Mouse (Mus musculus): Measurements from ENCODE around the gene Polr2g. TPM values are rescaled to one million over a fixed set of nuclear protein-coding genes. Genes with fewer than 3 reads are reported as not detected.

Polr2g gene
- polyA plus RNA-seq, 1 experiment from 2014 or later, result 129 TPM

GRCm38 (mm10) chr19:8817001-8817400 is 18.6 kb upstream of the Polr2g start:
- H3K4me3 ChIP-seq, result peak overlapping the region; percentile 99; the same call in 1 of the 2 replicates
- H3K4me1 ChIP-seq, result peaks cover 28% of the 10 kb centered on the region
- H3K9me3 ChIP-seq, result no peaks in the 10 kb centered on the region
- H3K9ac ChIP-seq, result peak overlapping the region; percentile 69
- WGBS, result 82% methylated on average over 3 of the region's 3 CpGs
- H3K36me3 ChIP-seq, result peaks cover 52% of the 10 kb centered on the region
- H3K27me3 ChIP-seq (replicated peaks), result no peaks in the 10 kb centered on the region
- no peak overlapping the region for H3K27ac ChIP-seq (replicated peaks)
- ATAC-seq (ENCODE audit: extremely low read depth, insufficient number of reproducible peaks, low FRiP score, low TSS enrichment), result no peak
- H3K4me2 ChIP-seq, result peak overlapping the region; percentile 88

- peaks cover 23% of the 10 kb centered on the region for H3K4me1 ChIP-seq
- H3K27ac ChIP-seq (replicated peaks), result no peak overlapping the region
- H3K27me3 ChIP-seq (replicated peaks), result no peaks in the 10 kb centered on the region
- H3K9ac ChIP-seq, result peak overlapping the region; percentile 61
- WGBS, result 83% methylated on average over 11 of the region's 11 CpGs
- no peak overlapping the region for H3K4me3 ChIP-seq
- no peaks in the 10 kb centered on the region for H3K9me3 ChIP-seq
- no peak for ATAC-seq (ENCODE audit: extremely low read depth, insufficient number of reproducible peaks, low FRiP score, low TSS enrichment)
- no peak overlapping the region for H3K4me2 ChIP-seq
- H3K36me3 ChIP-seq, result peaks cover 60% of the 10 kb centered on the region
Observed at GRCm38 (mm10) chr19:8815812-8816211, 17.4 kb upstream of the Polr2g start.

DNA sequence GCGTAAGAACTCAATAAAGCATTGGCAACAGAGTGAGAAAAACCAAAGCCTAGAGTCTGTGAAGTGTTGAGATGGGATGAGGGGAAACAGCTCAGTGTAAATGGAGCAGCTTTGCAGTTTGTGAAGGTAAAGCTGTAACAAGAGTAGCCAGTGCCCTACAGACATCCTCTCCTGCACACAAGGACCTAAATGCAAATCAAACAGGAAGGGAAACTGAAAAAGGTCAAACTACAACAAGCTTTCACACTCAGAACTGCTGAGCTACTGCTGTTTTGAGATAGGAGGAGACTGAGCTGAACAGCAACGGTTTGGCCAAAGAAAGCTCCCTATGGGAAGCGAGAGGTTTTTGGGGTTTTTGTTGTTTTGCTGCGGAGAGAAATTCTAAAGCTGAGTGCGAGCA is 8.4 kb upstream of the Polr2g start:
- no peak overlapping the region for H3K9ac ChIP-seq
- ATAC-seq (ENCODE audit: extremely low read depth, insufficient number of reproducible peaks, low FRiP score, low TSS enrichment), result no peak
- no peaks in the 10 kb centered on the region for H3K9me3 ChIP-seq
- 90% methylated on average over 5 of the region's 5 CpGs for WGBS
- H3K4me1 ChIP-seq, result peaks cover 9% of the 10 kb centered on the region
- no peak overlapping the region for H3K4me3 ChIP-seq
- H3K4me2 ChIP-seq, result no peak overlapping the region
- no peaks in the 10 kb centered on the region for H3K27me3 ChIP-seq (replicated peaks)
- H3K27ac ChIP-seq (replicated peaks), result no peak overlapping the region
- peaks cover 70% of the 10 kb centered on the region for H3K36me3 ChIP-seq

- 83% methylated on average over 11 of the region's 11 CpGs for WGBS
- no peak for ATAC-seq (ENCODE audit: extremely low read depth, insufficient number of reproducible peaks, low FRiP score, low TSS enrichment)
- Histone ChIP-seq H3K27me3 (replicated peaks) (no peaks in the 10 kb centered on the region), H3K27ac (replicated peaks) (no peak overlapping the region), H3K9ac (no peak overlapping the region), H3K4me1 (peaks cover 13% of the 10 kb centered on the region), H3K4me3 (no peak overlapping the region), H3K9me3 (no peaks in the 10 kb centered on the region), H3K36me3 (peaks cover 49% of the 10 kb centered on the region), H3K4me2 (no peak overlapping the region)
Observed at GRCm38 (mm10) chr19:8803879-8804660, 5.7 kb upstream of the Polr2g start.

DNA sequence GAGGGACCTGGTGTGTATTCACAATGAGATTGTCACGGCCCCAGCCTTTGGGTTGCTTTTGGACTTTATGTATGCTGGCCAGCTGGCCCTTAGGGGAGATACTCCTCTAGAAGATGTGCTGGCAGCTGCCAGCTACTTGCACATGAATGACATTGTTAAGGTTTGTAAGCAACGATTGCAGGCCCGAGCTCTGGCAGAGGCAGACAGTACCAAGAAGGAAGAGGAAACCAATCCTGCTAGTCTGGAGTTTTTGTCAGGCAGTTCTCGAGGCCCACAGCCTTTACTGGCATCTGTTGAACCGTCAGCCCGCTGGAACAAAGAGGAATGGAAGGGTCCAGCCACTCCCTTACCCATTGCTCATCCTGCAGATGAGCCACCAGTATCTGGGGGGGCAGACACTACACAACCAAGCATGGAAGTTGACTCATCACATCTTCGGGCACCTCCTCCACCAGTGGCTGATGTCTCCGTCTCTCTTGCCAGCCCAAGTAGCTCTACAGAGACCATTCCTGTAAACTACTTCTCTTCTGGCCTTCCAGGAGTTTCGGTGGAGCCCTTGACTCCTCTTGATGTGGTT is 4.9 kb upstream of the Polr2g start:
- peak overlapping the region; percentile 84; the same call in 1 of the 2 replicates for H3K9ac ChIP-seq
- H3K4me1 ChIP-seq, result peaks cover 13% of the 10 kb centered on the region
- H3K9me3 ChIP-seq, result no peaks in the 10 kb centered on the region
- ATAC-seq (ENCODE audit: extremely low read depth, insufficient number of reproducible peaks, low FRiP score, low TSS enrichment), result no peak
- H3K4me3 ChIP-seq, result peak overlapping the region; percentile 76
- peak overlapping the region; percentile 90; the same call in 1 of the 2 replicates for H3K27ac ChIP-seq (replicated peaks)
- no peaks in the 10 kb centered on the region for H3K27me3 ChIP-seq (replicated peaks)
- H3K36me3 ChIP-seq, result peaks cover 43% of the 10 kb centered on the region
- 84% methylated on average over 9 of the region's 9 CpGs for WGBS
- peak overlapping the region; percentile 84 for H3K4me2 ChIP-seq

GRCm38 (mm10) chr19:8802130-8802821 is 3.9 kb upstream of the Polr2g start, which contains the start of gene Zbtb3:
TSS of gene Zbtb3 (plus strand) at chr19:8802555.
- Histone ChIP-seq H3K9ac (peak within 1 kb of the TSS; percentile 84), H3K4me1 (peaks cover 19% of the 10 kb centered on the region), H3K27me3 (replicated peaks) (no peaks in the 10 kb centered on the region), H3K4me2 (peak within 1 kb of the TSS; percentile 84), H3K9me3 (no peaks in the 10 kb centered on the region), H3K36me3 (peaks cover 34% of the 10 kb centered on the region), H3K27ac (replicated peaks) (peak within 1 kb of the TSS; percentile 90), H3K4me3 (peak within 1 kb of the TSS; percentile 76)
- WGBS, result under 1% methylated on average over 30 of the region's 30 CpGs
- ATAC-seq (ENCODE audit: extremely low read depth, insufficient number of reproducible peaks, low FRiP score, low TSS enrichment), result peak; percentile 97

- Histone ChIP-seq H3K9me3 (no peaks in the 10 kb centered on the region), H3K4me2 (peak overlapping the region; percentile 96), H3K9ac (peak overlapping the region; percentile 94; the same call in 1 of the 2 replicates), H3K4me3 (peak overlapping the region; percentile 93; the same call in 1 of the 2 replicates), H3K27me3 (replicated peaks) (no peaks in the 10 kb centered on the region), H3K36me3 (peaks cover 28% of the 10 kb centered on the region), H3K4me1 (peaks cover 22% of the 10 kb centered on the region), H3K27ac (replicated peaks) (no peak overlapping the region)
- no peak for ATAC-seq (ENCODE audit: extremely low read depth, insufficient number of reproducible peaks, low FRiP score, low TSS enrichment)
Observed at GRCm38 (mm10) chr19:8798947-8799315, 554 bp upstream of the Polr2g start.

DNA sequence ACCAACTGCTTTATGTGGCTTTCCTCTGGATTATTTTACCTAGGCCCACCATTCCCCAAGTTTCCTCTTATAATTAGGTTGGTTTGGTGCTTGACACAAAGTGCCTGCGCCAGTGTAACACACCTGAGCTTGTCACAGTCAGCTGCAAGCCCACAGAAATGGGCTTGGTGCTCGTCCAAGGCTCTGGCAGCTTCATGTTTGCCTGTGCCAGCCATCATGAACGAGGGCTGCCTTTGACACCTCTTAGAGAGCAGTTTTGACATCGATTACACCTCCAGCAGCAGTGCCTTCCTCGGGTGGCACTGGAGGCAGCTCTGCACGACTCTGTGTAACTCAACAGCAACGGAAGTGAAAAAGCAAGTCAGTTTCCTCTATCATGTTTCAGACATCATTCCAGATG is 8.2 kb downstream of the Polr2g start:
- Histone ChIP-seq H3K4me1 (peaks cover 8% of the 10 kb centered on the region), H3K4me3 (no peak overlapping the region), H3K9ac (no peak overlapping the region), H3K36me3 (peaks cover 41% of the 10 kb centered on the region), H3K9me3 (no peaks in the 10 kb centered on the region), H3K27ac (replicated peaks) (no peak overlapping the region), H3K4me2 (no peak overlapping the region), H3K27me3 (replicated peaks) (no peaks in the 10 kb centered on the region)
- WGBS, result 74% methylated on average over 7 of the region's 7 CpGs
- no peak for ATAC-seq (ENCODE audit: extremely low read depth, insufficient number of reproducible peaks, low FRiP score, low TSS enrichment)

GRCm38 (mm10) chr19:8789171-8789570 is 9.2 kb downstream of the Polr2g start:
- 74% methylated on average over 1 of the region's 1 CpGs for WGBS
- no peak for ATAC-seq (ENCODE audit: extremely low read depth, insufficient number of reproducible peaks, low FRiP score, low TSS enrichment)
- no peaks in the 10 kb centered on the region for H3K9me3 ChIP-seq

GRCm38 (mm10) chr19:8788521-8788920 is 9.9 kb downstream of the Polr2g start:
- WGBS, result 30% methylated on average over 3 of the region's 3 CpGs
- H3K9ac ChIP-seq, result no peak overlapping the region
- ATAC-seq (ENCODE audit: extremely low read depth, insufficient number of reproducible peaks, low FRiP score, low TSS enrichment), result no peak

More at GRCm38 (mm10) chr19:8789171-8789570, 9.2 kb downstream of the Polr2g start:
- Histone ChIP-seq H3K36me3 (peaks cover 34% of the 10 kb centered on the region), H3K4me1 (peaks cover 13% of the 10 kb centered on the region), H3K4me3 (no peak overlapping the region), H3K9ac (no peak overlapping the region), H3K4me2 (no peak overlapping the region), H3K27me3 (replicated peaks) (no peaks in the 10 kb centered on the region), H3K27ac (replicated peaks) (no peak overlapping the region)

GRCm38 (mm10) chr19:8786008-8786781 is 12.2 kb downstream of the Polr2g start, which contains the start of gene Taf6l:
TSS of gene Taf6l (minus strand) at chr19:8786417.
- ATAC-seq (ENCODE audit: extremely low read depth, insufficient number of reproducible peaks, low FRiP score, low TSS enrichment), result peak; percentile 96
- H3K27me3 ChIP-seq (replicated peaks), result no peaks in the 10 kb centered on the region
- peak within 1 kb of the TSS; percentile 83 for H3K27ac ChIP-seq (replicated peaks)
- H3K9me3 ChIP-seq, result no peaks in the 10 kb centered on the region
- peaks cover 13% of the 10 kb centered on the region for H3K4me1 ChIP-seq
- H3K9ac ChIP-seq, result peak within 1 kb of the TSS; percentile 89
- H3K36me3 ChIP-seq, result peaks cover 36% of the 10 kb centered on the region
- peak within 1 kb of the TSS; percentile 81 for H3K4me2 ChIP-seq
- WGBS, result 1% methylated on average over 32 of the region's 32 CpGs
- peak within 1 kb of the TSS; percentile 81 for H3K4me3 ChIP-seq

More at GRCm38 (mm10) chr19:8788521-8788920, 9.9 kb downstream of the Polr2g start:
- Histone ChIP-seq H3K4me2 (no peak overlapping the region), H3K4me1 (peaks cover 13% of the 10 kb centered on the region), H3K9me3 (no peaks in the 10 kb centered on the region), H3K27ac (replicated peaks) (no peak overlapping the region), H3K36me3 (peaks cover 33% of the 10 kb centered on the region), H3K4me3 (no peak overlapping the region), H3K27me3 (replicated peaks) (no peaks in the 10 kb centered on the region)
